Mouse (Mus musculus) MEL-GATA-1-ER (cell line): ENCODE data around the gene Samd13.

ENCODE experiments used
- DNase-seq: peaks from one replicate; pipeline ENCODE4 v3.0.0-alpha.2; 2012; ENCODE audit warnings: low read depth; ENCODE audit errors: extremely low read depth

The Samd13 gene

DNA sequence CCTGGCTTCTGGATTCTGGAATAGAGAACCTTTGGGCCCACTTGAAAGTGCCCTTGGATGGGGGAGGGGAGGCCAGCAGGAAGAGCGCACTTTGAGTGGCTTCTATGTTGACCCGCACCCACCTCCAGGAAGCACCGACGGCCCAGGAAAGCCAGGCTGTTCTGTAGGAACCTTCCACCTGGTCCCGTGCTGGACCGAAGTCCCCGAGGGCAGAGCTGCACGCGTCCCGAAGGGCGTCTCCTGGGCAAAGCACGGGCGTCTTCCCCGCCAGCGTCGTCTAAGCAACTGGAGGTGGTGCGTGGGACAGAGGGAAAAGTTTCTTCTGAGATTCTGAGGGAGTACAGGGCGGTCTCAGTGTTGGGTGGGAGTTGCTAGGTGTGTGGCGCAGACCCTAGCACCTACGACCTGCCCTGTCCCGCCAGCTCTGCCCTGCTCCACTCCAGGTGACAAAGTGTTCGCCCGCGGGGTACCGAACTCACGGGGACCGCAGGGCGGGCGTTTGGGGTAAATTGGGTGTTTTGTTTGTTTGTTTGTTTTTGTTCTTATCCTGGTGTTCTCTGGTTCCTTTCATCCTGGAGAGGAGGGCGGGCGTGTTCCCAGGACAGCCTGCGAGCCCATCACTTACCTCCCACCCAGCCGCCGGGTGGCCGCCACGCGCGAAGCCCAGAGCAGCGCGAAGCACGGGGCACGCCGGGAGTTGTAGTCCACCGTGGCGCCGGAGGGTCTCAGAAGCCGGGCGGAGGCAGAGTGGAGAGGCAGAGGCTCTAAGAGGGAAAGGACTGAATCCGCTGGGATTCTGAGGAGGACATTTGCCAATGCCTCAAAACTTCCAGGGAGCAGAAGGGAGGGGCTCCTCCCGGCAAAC, at the start of gene Samd13:
Gene Samd13 (minus strand): TSS at position 782 of the 865 bp plus-strand sequence.
- DNase-seq, result no peak

DNA sequence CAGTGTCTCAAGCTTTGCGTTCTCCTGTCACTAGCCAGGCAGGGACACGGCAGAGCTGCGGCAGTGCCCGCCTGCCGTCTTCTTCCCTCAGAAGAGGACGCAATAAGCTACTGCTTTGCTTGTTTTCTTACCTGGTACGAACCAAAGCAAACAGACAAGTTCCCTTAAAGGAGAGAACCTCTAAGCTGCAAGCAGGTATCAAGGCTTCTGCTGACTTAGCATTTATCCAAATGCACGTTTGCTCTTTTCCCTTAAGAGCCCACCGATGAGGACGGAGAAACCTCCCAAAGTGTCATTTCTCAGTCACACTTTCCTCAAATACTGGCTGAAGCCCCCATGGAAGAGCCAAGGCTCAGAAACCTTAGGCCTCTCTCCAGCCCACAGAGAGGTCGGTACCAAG, 46.1 kb upstream of the Samd13 start:
- DNase-seq, result no peak

DNA sequence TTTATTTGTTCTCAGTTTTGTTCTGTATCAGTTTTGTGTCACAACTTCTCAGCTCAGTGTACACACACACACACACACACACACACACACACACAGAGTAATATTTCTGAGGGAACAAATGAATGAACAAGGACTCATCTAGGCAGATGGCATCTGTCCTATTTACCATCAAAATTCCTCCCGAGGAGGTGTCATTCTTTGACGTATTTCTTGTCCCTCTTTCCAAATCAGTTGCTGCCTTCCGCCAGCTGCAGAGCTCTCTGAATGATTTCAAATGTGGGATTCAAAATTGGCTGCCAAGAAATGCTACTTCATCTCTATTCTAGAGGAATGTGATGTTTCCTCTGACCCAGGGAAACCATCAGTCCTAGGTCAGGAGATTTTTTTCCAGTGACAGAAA, 37.6 kb upstream of the Samd13 start:
- no peak for DNase-seq

DNA sequence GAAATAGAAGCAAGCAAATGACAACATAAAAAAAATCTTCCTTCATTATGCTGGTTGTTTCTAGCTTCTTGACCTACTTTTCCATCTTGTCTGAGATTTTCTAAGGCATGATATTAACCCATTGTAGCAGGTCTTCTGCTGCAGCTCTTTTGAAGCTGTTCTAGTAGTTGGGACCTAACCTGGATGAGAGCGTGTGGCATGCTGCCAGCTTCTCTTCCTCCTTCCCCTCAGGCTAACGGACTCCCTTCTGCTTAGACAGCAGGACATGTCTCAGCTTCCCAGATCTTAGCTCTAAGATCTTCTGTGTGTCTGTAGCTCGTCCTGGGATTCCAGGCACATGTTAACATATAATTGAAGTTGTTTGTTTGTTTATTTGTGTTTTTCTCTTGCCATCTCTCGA, 34.3 kb upstream of the Samd13 start:
- no peak for DNase-seq

DNA sequence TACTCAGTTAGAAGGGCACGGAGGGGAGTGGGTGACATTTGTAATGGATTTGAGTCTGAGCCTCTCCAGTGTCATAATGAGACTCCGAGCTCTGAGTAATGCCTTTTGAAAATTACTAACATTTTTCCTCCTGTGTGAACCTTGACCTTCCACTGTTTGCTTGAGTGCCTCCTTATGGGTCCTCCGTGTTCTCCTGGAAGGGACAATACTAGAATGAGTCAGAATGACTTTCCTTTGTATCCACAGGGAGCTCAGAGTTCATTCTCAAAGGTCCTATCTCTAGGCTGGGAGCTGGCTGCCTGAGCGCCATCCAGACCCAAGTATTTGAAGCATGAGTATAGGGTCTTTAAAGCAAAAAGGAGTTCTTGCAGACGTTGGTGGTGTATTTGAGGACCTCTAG, 32.9 kb upstream of the Samd13 start:
- DNase-seq, result no peak

DNA sequence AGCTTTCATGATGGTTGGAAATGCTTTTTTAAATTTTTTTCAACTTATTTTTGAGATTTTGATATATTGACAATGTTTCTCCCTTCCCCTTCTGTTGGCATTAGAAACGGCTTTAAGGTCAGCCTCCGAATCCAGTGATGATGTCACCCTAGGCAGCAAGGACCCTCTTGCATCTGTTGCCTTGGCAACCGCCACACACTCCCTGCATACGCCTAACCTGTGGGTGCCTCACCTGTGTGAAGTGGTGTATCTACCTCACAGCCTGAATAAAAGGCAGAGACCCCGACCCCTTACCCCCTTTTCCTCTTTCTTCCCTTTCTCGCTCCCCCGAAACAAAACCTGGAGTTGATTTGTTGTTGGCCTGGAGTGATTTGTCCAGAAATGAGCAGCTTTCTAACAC, 26.9 kb upstream of the Samd13 start:
- DNase-seq, result no peak

DNA sequence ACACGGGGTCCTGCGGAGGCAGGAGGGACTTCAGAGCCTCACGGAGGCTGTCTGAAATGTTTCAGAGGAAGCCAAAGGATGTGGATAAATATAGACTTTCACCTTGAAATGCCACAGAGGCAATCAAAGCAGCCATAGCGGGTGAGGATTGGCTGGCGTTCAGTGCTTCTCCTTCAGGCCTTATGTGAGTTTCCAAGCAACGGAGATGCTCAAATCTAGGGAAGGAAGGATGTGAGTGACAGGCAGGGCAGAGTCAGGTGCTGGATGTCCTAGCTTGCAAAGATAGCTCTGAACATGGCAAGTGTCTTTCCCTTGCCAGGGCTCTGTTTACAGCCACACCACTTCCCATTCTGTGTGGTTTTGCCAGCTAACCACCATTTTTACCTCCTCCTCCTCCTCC, 26.2 kb upstream of the Samd13 start:
- DNase-seq, result no peak

DNA sequence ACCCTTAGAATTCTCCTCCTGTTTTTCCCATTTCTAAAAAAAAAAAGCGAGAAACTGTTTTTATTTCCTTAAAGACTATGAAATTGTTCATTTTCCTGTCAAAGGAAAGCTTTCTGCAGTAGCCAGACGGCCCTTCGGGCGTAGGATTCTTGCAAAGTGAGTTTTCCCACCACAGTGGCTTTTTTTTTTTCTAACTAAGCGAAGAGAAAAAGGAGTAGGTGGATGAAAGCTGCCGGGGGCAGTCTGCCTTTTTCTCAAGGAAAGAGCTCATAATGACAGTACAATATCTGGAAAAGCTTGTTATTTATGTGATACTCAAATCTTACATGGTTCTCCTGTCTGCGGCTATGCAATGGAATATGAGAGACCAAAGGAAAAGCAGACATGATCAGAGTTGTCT, 25.7 kb upstream of the Samd13 start:
- DNase-seq, result no peak

DNA sequence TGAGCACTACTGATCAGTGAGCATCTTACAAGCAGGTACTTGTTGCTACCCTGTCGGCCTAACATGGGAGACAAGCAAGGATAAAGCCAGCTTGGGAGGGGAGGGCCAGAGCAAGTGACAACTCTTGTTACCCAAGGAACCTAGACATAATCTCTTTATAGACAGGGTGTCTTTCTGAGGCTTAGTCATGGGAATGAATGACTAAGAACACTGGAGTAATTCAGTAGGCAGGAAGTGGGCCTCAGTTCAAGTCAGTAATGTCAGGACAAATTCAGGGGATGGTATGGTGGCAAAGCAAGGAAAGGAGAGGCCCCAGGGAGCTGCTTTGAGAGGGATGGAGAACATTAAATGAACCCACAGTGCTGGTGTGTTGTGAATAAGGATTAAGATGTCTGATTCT, 23.7 kb upstream of the Samd13 start:
- no peak for DNase-seq

DNA sequence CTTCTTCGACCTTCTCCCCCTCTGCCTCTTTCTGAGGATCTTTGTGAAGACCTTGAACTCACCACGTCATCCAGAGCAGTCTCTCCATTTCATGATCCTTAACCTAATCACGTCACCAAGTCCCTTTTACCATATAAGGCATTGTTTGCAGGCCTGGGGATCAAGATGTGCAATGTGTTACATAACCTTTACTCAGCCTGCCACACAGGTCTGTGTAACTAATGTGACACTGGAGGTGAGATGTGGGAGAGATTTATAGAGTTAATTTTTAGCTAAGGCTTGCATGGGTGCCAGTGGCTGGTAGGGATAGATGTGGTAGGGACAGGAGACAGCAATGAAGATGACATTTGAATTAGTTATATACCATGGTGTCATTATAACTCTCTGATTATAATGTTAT, 23.0 kb upstream of the Samd13 start:
- no peak for DNase-seq

DNA sequence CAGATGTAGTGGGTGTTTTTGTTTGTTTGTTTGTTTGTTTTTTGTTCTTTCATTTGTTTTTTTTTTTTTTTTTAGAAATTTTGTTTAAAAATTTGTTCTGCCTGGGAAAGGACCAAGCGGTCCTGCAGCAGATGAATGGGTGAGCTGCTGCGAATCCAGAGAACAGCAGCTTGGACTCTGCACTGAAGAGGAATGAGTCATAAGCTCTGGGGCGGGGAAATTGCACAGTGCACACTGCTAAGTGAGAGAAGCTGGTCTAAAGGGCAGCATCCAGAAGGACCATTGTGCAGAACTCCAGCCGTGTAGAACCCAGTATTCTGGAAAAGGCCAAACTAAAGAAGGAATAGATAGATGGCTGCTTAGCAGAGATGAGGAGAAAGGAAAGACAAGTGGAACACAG, 18.7 kb upstream of the Samd13 start:
- DNase-seq, result no peak

DNA sequence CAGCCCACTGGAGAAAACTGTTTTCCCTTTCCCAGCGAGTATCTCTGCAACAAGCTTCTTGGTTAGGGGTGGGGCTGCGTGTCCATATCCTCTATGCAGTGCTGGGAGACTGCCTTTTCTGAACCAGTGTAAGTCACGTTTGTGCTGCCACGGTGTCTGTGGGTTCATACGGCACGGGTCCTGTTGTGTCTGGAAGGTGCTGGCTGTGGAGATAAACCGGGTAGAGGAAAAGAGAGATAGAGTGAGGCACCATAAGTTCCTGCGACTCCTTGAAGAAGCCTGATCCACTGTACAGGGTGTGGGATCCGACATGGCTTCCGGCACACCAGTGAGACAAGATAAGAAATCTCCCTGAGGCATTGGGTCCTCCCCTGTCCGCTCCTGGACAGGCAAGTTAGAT, 14.7 kb upstream of the Samd13 start:
- peak; percentile 33 for DNase-seq

DNA sequence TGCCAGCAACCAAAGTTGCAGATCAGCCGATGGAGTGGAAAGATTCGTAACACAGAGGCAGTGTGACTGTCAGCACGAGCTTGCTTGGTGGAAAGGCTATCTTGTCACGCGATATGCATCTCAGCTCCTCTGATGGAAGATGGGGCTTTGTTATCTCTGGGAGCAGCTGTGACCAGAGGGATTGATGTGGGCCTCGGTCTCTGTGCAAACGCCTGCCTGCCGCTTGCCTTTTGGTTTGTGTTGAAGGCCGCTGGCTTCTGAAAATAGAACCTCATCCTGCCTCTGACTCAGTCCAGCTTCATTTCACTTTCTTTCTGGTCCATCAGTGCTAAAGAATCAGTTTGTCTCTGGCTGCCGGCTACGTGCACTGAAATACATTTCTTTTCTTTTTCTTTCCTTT, 13.6 kb upstream of the Samd13 start:
- DNase-seq, result no peak

DNA sequence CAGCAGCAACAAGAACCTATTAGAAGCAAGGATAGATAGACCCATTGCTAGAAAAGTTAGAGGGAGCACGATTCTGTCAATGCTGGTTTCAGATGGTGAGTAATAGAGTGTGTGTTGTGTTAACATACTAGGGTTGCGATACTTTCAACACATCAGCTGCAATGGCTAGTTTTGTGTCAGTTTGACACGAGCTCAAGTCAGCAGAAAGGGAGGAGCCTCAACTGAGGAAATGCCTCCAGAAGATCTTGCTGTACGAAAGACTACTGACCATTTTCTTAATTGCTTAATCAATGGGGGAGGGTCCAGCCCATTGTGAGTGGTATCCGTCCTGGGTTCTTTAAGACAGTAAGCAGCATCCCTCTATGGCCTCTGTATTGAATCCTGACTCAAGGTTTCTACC, 7.2 kb upstream of the Samd13 start:
- no peak for DNase-seq

DNA sequence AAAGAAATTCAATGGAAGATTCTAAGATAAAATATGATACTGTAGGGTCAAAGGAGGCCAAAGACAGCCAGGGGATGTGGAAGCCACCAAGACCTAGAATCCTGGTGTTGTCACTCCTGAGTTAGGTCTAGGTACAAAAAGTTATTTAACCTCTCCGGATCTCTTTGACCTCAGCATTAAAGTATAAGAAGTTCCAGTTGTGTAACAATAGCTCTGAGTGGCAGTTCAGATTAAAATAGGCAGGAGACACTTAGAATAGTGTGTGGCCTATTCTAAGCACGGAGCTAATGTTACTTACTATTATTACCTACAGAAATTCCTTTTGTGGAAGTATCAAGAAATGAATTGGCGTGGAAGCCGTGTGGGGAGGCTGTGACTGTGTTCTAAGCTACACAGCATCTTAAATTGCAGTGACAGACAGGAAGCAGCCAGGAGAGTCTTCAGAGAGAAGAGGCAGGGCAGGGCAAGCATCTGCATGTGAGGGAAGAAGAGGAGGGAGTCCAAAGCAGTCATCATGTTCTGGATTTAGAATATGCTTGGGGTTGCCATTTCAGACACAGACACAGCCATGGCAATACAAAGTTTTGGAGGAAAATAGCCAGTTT, 1.8 kb upstream of the Samd13 start:
- DNase-seq, result no peak

DNA sequence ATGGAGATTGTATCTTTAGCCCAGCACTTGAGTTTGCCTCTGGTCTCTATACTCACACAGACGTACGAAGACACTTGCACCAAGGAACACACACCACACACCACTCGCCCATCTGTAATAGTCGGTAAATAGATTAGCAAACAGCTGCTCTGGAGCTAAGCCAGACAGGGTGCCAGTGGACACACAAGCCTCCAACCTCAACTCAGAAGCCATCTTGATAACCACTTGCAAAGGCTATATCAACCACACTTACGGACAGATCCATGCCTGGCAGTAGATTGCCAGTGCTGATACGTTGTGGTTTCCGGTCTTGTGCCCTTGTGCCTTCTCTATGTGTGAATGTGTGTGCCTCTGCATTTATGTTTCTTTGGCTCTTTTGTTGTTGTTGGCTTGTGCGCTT, 1.0 kb upstream of the Samd13 start:
- peak; percentile 45 for DNase-seq

DNA sequence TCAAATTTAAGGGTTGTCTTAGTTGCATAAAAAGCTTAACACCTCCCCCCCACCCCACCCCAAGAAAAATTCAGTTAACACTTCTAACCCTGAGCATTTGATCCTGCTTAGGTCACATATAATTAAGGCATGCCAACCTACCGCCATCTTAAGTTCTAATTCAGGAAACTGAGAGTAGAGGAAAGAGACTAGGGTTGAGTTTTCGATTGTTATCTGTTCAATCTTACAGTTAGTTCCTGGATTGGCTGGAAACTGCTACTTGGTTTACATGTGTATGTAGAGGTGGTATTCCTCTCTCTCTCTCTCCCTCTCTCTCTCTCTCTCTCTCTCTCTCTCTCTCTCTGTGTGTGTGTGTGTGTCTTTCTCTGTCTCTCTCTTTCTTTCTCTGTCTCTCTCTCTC, 2.3 kb downstream of the Samd13 start:
- DNase-seq, result peak; percentile 23

DNA sequence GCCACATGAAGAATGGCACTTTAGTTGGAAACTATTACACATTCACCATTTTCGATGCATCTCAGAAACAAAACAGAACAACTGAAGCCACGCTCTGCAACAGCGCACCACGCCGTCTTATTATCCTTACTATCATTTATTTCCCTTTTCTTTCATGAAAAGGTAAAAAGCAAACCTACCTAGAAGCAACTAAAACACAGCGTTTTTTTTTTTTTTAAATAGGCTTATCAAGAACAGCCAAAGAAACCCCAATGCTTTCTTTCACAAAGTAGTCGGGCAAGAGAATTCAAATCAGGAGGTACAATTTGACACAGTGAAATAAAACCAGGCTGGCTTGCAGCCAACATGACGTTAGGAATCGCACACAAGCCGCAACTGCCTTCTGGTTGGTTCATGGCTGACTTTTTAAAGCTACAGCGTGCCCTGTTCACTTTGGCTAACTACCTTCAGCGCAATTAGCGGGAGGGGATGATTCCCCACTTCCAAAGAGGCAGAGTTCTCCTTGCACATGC, 3.2 kb downstream of the Samd13 start:
- DNase-seq, result peak; percentile 84

DNA sequence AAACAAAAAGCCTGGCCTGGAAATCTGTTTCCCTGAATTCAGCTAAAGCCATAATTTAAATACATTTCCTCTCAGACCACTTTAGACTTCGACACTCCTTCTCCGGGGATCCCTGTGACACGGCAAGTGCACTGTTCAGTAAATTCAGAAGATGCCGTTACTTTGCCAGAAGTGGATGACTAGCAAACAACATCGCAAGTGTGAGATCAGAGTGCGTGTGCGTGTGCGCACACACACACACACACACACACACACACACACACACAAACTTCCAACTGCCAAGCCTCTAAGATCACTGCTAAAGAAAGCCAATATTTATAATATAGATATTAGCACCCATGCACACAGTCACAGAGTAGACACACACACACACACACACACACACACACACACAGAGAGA, 3.7 kb downstream of the Samd13 start:
- DNase-seq, result peak; percentile 13

DNA sequence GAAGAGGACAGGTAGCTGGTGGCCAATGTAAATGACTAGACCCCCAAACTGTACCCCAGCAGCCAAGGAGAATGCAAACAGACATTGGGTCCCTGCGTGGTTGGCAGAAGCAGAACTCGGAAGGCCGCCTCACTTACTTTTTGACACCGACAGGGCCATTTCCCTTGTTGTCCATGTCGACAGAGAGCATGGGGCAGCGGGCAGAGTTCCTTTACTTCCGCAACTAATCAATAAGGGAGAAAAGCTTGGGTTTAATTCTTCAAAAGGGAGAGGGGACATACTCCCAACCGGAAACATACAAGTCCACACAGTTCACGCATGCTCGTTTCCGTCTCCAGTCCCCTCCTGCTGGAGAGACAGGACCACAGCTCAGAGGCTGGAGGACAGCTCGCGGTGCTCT, 4.8 kb downstream of the Samd13 start:
- no peak for DNase-seq

DNA sequence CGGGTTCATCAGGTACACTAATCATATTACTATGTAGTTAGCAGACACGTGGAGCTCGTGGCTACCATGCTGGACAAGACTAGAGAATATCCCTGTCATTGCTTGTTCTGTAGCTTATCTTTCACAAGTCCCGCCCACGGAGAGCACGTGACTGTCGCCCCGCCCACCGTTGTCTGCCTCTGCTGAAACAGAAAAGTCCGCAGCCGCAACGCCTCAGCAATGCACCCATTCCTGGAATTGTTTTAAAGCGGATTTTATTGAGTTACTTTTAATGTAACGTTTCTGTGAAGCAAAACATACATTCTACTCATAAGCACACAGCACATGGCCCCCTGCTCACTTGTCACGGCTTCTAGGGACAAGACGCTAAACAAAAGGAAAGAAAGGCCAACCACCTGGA, 5.7 kb downstream of the Samd13 start:
- no peak for DNase-seq

DNA sequence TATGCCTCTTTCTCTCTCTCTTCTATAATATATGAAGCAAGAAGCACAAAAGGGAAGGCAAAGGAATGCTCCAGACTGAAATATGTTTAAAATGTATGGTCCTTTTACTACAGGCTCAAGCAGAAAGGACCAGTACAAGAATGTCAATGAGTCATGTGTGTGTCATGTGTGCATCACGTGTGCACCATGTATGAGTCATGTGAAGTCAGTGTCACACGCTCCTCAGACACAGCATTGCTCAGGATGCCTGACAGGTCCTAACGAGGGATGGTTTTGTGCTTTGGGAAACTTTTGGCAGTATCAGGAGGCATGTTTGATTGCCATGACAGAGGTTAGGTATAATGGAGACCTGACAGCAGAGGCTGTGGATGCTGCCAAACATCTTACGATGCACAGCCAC, 9.2 kb downstream of the Samd13 start:
- DNase-seq, result no peak

DNA sequence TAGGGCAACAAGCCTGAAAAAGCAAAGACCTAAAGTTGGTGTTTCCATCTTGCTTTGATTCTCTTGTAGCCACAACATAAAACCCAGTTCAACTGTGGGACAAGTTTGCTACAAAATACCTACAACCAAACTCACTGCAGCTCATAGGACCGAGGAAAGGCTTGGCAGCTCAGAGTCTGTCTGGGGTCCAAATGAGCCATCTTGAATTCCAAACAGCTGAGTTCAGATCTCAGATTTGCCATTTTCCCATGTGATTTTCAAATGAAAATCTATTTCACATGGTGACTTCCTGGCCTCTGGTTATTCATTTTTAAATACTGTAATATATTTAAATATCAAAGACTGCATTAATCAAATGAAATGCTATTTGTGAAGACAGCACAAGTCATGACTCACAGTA, 10.3 kb downstream of the Samd13 start:
- no peak for DNase-seq
